Mouse (Mus musculus) intestine, embryonic 14.5 days (tissue): ENCODE data around the gene Tubd1. TPM values are rescaled to one million over a fixed set of nuclear protein-coding genes. Genes with fewer than 3 reads are reported as not detected.

Source experiments
- ATAC-seq: fragments of 200-750 bp; cut with Nextera tagmentation; replicated peaks from 2 replicates; pipeline ENCODE4 v1.8.0; 2017; ENCODE audit warnings: low read depth, moderate number of reproducible peaks, moderate TSS enrichment, moderate library complexity; ENCODE audit not compliant: low FRiP score, low TSS enrichment
- DNase-seq: peaks from one replicate; pipeline ENCODE4 v3.0.0-alpha.2; 2018; ENCODE audit warnings: low spot score
- H3K27ac ChIP-seq: fragments of 300-500 bp; sonication (generic); 2 replicates; pipeline ENCODE4 v1.5.1; 2014; ENCODE audit warnings: low read depth, mild to moderate bottlenecking, control low read depth
- H3K27me3 ChIP-seq: fragments of 300-500 bp; sonication (generic); replicated peaks from 2 replicates; pipeline ENCODE4 v1.6.1; 2014; ENCODE audit warnings: low read length, control low read depth; ENCODE audit not compliant: control insufficient read depth, insufficient read depth
- H3K36me3 ChIP-seq: fragments of 300-500 bp; sonication (generic); 2 replicates; pipeline ENCODE4 v1.6.1; 2014; ENCODE audit warnings: low read length, control low read depth; ENCODE audit not compliant: control insufficient read depth, insufficient read depth
- H3K4me1 ChIP-seq: fragments of 300-500 bp; sonication (generic); replicated peaks from 2 replicates; pipeline ENCODE4 v1.6.1; 2014; ENCODE audit warnings: low read length, control low read depth, mixed read lengths; ENCODE audit not compliant: control insufficient read depth, insufficient read depth
- H3K4me2 ChIP-seq: fragments of 300-500 bp; sonication (generic); 2 replicates; pipeline ENCODE4 v1.6.1; 2014; ENCODE audit warnings: low read length
- H3K4me3 ChIP-seq: fragments of 300-500 bp; sonication (generic); 2 replicates; pipeline ENCODE4 v1.5.1; 2014; ENCODE audit warnings: low read depth, low read length, control low read depth, mixed read lengths
- H3K9ac ChIP-seq: fragments of 300-500 bp; sonication (generic); 2 replicates; pipeline ENCODE4 v1.6.1; 2014; ENCODE audit warnings: mild to moderate bottlenecking, low read length
- H3K9me3 ChIP-seq: fragments of 300-500 bp; sonication (generic); 2 replicates; pipeline ENCODE4 v1.6.1; 2016; ENCODE audit warnings: low read length, control low read depth; ENCODE audit not compliant: control insufficient read depth
- WGBS: fragments of 180-500 bp; shearing (Covaris S2); extraction: QIAGEN DNeasy Blood & Tissue Kit; methylation state at CpG from one replicate; pipeline ENCODE4 v1.1.7; 2014; 5-methylcytosine and 5-hydroxymethylcytosine counted together
- polyA plus RNA-seq: library from polyadenylated mRNA; unstranded; fragments of >200 nt; fragmentation: Nextera tagmentation; extraction: Ambion mirVana; gene quantifications from 2 replicates; pipeline ENCODE4 v1.2.1, GENCODE M21; 2014

The Tubd1 gene
- polyA plus RNA-seq, 1 experiment from 2014 or later = 9.9 TPM

DNA sequence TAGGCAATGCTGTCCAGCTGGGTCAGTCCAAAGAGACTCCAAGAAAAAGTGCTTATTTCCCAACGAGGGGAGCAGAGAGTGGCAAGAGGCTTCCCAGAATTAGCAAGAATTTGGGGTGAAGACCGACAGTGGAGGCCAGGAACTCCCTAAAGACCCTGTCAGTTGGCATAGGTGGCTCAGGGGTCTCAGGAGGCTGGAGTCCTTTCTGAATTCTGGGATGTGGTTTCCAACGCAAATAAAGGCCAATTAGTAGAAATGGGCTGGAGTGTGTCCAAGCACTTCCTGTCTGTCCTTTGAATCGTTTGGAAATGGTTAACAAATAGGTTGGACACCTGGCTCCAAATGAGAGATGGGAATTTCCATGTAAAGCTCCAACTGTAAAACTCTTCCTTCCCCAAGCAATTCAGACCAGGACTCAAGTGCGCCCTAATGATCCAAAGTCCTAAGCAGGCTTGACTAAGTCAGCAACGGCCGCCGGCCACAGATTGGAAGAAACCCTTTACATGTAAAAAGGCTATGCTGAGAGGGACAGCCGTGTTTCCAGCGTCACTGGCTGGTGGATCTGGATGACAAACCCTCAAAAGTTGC is 35.0 kb downstream of the Tubd1 start:
- Histone ChIP-seq H3K4me3 (no peak overlapping the region), H3K4me2 (0 out of 2 replicates have a peak overlapping the region, but pooled peaks have one; percentile 2), H3K4me1 (peaks cover 16% of the 10 kb centered on the region), H3K9me3 (no peaks in the 10 kb centered on the region), H3K36me3 (peaks cover 5% of the 10 kb centered on the region), H3K9ac (no peak overlapping the region), H3K27ac (peak overlapping the region; percentile 78), H3K27me3 (no peaks in the 10 kb centered on the region)
- ATAC-seq = no peak
- WGBS = 74% methylated on average over 10 of the region's 10 CpGs
- no peak for DNase-seq

DNA sequence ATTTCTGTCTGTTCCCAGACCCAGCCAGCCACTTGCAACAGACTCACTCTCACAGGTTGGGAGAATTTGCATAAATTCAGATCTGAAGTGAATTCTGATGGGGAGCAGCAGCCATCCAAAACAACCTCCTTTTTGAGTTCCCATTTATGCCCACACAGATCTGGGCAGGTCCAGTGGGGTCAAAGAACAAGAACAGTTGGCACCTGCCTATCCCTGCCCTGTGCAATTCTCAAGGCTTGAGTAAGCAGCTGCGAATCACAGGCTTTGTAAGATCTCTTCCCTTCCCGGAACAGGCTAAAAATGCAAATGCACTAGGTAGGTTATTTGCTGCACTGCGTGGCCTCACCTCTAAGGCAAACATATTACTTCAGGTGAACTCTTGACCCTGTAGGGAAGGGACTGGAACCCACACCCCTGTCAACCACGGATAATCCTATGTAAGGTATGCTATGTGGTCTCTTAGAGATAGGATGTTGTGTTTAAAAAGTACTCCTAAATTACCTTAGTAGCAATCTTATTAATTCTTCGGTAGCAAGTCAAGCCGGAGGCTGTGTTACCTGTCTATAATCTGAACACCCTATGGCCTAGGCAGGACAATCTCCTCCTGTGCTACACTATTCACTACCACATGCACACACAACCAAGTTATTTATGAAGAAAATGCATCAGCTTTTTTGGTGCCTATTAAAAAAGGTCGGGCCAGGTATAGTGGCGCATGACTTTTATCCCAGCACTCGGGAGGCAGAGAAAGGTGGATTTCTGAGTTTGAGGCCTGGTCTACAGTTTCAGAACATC is 35.7 kb downstream of the Tubd1 start:
- peaks cover 5% of the 10 kb centered on the region for H3K36me3 ChIP-seq
- H3K4me3 ChIP-seq = no peak overlapping the region
- H3K27me3 ChIP-seq = no peaks in the 10 kb centered on the region
- H3K9me3 ChIP-seq = no peaks in the 10 kb centered on the region
- peaks cover 19% of the 10 kb centered on the region for H3K4me1 ChIP-seq
- ATAC-seq = peak; percentile 71
- H3K4me2 ChIP-seq = 0 out of 2 replicates have a peak overlapping the region, but pooled peaks have one; percentile 2
- no peak overlapping the region for H3K9ac ChIP-seq
- peak overlapping the region; percentile 78 for H3K27ac ChIP-seq
- no peak for DNase-seq
- WGBS = 77% methylated on average over 9 of the region's 9 CpGs

DNA sequence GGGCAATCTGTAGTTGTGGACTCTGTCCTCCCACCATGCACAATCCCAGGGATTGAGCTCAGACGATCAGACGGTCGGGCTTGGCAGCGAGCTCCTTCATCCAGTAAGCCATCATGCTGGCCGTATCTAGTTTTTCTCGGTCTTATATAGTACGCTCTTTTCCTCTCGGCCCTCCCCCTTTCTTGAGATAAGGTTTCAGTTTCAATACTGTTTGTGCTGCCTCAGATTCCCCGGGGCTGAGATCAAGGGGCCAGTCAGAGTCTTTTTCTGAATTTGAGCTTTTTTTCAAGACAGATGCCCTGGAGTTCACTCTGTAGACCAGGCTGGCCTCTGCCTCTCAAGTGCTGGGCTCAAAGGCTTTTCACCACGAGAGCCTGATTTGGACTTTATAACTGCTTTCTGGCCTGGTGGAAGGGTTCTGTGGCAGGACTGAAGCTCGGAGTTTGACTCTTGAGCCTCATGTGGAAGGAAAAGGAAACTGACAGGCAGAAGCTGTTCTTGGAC is 36.5 kb downstream of the Tubd1 start:
- H3K4me1 ChIP-seq = peaks cover 20% of the 10 kb centered on the region
- peak; percentile 45 for ATAC-seq

DNA sequence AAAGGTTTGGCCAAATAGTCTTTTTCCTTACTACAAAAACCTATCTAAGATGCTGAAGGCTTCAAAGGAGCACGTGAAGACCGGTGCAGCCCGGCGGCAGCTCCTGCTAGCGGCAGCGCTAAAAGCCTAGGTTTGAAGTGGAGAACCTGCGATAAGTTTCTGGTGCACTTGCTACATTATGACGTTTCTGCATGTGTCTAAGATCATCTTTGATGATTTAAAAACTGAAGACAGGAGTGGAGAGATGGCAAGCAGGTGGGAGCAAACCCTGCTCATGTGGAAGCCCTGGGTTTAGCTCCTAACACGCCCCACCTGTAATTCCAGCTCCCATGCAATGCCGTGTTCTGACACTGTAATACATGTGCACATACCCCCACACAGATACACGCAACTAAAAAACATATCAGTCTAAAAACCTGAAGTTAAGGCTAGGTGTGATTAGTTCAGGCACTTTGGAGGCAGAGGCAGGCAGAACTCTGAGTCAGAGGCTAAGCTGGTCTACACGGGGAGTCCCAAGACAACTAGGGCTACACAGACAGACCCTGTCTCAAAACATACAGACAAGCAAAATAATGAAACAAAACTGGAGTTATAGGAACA is 37.3 kb downstream of the Tubd1 start:
- H3K4me1 ChIP-seq = peaks cover 16% of the 10 kb centered on the region
- peaks cover 5% of the 10 kb centered on the region for H3K36me3 ChIP-seq
- WGBS = 88% methylated on average over 12 of the region's 12 CpGs
- no peak for ATAC-seq
- no peak for DNase-seq
- H3K4me2 ChIP-seq = peak overlapping the region; percentile 11; the same call in 1 of the 2 replicates
- no peaks in the 10 kb centered on the region for H3K9me3 ChIP-seq
- no peak overlapping the region for H3K9ac ChIP-seq
- H3K27me3 ChIP-seq = no peaks in the 10 kb centered on the region
- no peak overlapping the region for H3K4me3 ChIP-seq
- H3K27ac ChIP-seq = peak overlapping the region; percentile 78

More for the DNA sequence above, 36.5 kb downstream of the Tubd1 start:
- 52% methylated on average over 11 of the region's 11 CpGs for WGBS
- H3K27ac ChIP-seq = peak overlapping the region; percentile 78
- no peak overlapping the region for H3K9ac ChIP-seq
- H3K36me3 ChIP-seq = peaks cover 5% of the 10 kb centered on the region
- no peak for DNase-seq
- no peaks in the 10 kb centered on the region for H3K27me3 ChIP-seq
- peak overlapping the region; percentile 11; the same call in 1 of the 2 replicates for H3K4me2 ChIP-seq
- H3K9me3 ChIP-seq = no peaks in the 10 kb centered on the region
- no peak overlapping the region for H3K4me3 ChIP-seq

DNA sequence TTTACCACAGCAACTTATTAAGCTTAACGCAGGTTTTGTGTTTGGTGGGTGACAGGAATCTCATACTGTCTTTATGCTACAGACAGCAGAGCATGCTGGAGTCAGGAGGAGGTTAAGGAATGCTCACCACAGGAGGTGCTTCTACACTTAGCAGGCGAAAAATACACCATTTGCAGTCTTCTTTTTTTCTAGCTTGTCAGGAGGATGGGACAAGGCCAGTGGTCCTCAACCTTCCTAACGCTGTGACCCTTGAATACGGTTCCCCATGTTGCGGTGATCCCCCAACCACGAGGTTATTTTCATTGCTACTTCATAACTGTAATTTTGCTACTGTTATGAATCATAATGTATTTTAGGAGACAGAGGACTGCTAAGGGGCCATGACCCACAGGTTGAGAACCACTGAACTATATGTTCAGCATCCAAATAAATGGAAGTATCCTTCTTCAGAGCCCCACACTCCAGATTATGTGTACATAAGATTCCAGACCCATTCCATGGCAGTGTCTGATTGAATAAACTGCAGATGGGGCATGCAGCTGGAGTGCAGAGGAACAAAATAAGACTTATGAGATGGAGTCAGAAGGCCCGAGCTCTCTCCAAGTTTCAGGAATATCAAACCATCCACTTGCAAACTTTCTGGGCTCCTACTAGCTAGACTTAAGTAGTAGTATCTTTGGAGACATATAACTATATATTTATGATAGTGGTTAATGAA is 37.9 kb downstream of the Tubd1 start:
- whole genome bisulfite sequencing = 85% methylated on average over 7 of the region's 7 CpGs
- no peak overlapping the region for H3K4me2 ChIP-seq
- peaks cover 16% of the 10 kb centered on the region for H3K4me1 ChIP-seq
- H3K27me3 ChIP-seq = no peaks in the 10 kb centered on the region
- no peak for ATAC-seq
- no peaks in the 10 kb centered on the region for H3K9me3 ChIP-seq
- H3K27ac ChIP-seq = peak overlapping the region; percentile 78
- peaks cover 5% of the 10 kb centered on the region for H3K36me3 ChIP-seq
- H3K9ac ChIP-seq = no peak overlapping the region
- no peak overlapping the region for H3K4me3 ChIP-seq
- DNase-seq = no peak

DNA sequence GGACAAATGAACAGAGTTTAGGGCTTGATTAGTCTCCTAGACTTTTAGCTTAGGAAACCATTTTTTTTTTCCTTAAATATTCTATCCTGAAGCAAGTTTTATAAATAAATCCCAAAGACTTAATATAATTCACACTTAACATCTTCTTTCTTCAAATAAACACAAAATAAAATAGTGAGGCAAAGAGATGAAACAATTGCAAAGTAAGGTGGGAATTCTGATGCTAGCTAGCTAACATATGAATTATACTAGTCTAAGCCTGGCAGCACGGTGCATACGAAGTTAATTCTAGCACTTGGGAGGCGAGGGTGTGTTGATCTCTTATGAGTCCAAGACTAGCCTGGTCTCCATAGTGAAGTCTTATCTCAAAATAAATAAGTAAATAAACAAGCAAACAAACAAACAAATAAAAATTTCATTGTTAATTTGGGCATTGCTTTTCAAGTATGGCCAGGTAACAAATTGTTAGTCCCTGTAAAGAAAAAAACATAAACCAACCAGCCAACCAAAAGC is 38.6 kb downstream of the Tubd1 start:
- Histone ChIP-seq H3K27me3 (no peaks in the 10 kb centered on the region), H3K4me3 (no peak overlapping the region), H3K9ac (no peak overlapping the region), H3K9me3 (no peaks in the 10 kb centered on the region), H3K36me3 (peaks cover 5% of the 10 kb centered on the region), H3K4me1 (peaks cover 21% of the 10 kb centered on the region), H3K4me2 (no peak overlapping the region), H3K27ac (no peak overlapping the region)
- no peak for DNase-seq
- whole genome bisulfite sequencing = 91% methylated on average over 3 of the region's 3 CpGs
- no peak for ATAC-seq

DNA sequence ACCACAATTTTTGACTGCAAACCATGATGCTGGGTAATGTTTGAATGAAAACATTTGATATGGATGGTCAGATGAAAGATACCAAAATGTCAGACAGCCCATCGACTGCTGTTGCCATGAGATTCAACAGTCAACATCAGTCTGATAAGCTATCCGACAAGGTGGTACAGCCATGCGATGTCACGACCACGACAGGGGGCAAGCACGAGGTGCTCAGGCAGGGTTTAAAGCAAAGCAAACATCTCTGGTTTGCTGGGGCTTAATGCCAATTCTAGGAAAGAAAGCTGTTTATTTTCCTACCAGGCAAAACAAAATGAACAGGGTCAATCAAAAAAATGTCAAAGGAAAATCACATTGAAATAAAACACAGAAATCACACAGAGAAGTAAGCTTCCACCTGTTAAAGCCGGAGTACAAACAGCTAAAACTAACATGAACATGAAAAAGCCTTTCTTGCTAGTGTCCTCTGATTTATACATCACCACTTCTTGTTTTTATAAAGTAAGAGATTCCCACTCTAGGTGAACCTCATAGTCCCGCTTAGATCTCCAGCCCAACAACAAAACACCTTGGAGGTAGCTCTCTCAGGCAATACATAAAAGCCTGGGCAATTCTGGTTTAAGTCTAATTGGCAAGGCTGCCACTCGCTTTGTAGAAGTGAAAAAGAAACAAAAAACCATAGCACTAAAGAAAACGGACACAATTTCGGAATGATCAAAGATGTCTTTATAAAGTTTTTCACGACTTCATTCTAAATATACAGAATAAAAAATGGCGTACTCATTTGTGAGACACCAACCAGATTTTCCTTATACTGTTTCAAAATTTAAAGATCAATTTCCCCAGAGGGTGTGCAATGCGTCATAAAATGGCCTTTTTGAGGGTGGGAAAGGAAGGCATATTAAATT is 39.5 kb downstream of the Tubd1 start:
- DNase-seq = no peak
- 83% methylated on average over 14 of the region's 14 CpGs for WGBS
- H3K27ac ChIP-seq = no peak overlapping the region

More for the DNA sequence above, 39.5 kb downstream of the Tubd1 start:
- H3K4me1 ChIP-seq = peaks cover 14% of the 10 kb centered on the region
- no peaks in the 10 kb centered on the region for H3K27me3 ChIP-seq
- peak overlapping the region; percentile 74 for H3K4me2 ChIP-seq
- H3K9ac ChIP-seq = peak overlapping the region; percentile 91; the same call in 1 of the 2 replicates
- H3K9me3 ChIP-seq = no peaks in the 10 kb centered on the region
- ATAC-seq = no peak
- H3K4me3 ChIP-seq = peak overlapping the region; percentile 53
- H3K36me3 ChIP-seq = peaks cover 5% of the 10 kb centered on the region
